Mouse (Mus musculus): ENCODE measurements around the gene Ptpra. TPM values are rescaled to one million over a fixed set of nuclear protein-coding genes. Genes with fewer than 3 reads are reported as not detected.
A peak's percentile ranks its signal among the peaks of the same experiment; 100 is the strongest.

The Ptpra gene
- 100 to 1,000 TPM; 221 to 237 TPM for total RNA-seq (2021)
- long read RNA-seq, experiment 1, full-length matches to known transcripts, result 126 of 317 reads
- long read RNA-seq, experiment 1, partial matches to known transcripts, result 11 of 317 reads
- long read RNA-seq, experiment 1, other reads (novel, unspliced or antisense), result 180 of 317 reads
- long read RNA-seq, experiment 2, full-length matches to known transcripts, result 89 of 232 reads
- long read RNA-seq, experiment 2, partial matches to known transcripts, result 10 of 232 reads
- long read RNA-seq, experiment 2, other reads (novel, unspliced or antisense), result 133 of 232 reads

DNA sequence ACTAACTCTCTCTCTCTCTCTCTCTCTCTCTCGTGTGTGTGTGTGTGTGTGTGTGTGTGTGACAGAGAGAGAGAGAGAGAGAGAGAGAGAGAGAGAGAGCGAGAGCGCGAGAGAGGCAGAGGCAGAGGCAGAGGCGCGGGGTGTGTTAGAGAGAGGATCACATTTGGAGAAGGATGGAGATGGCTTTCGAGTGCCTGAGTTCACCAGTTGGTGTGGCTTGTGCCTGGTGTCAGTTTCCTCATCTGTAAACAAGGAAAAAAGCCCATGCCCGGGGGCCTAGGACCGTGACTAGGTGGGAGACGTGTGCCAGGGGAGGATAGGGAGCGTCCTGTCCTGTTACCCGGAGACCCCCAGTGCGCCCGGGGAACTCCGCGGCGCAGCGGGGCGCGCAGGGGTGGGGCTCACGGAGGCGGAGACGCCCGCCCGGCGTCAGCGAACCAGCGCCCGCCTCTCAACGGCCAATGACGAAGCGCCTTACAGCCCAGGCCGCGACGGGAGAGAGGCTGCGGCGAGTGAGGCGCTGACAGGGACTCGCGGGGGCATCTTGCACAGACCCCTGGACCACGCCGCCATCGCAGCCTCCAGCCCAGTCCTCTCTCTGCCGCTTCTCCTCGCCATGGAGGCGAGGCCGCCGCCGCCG, at the start of gene Ptpra:
Ptpra (plus strand) TSS at position 485 of the 640 bp plus-strand sequence.
- DNase-seq (ENCODE audit: extremely low spot score in 1 of 2, low spot score in 2 of 2), result peak; percentile 89 to 93
- Histone ChIP-seq H3K27ac (peak within 1 kb of the TSS; percentile 91), H3K4me3 (peak within 1 kb of the TSS; percentile 84)
- no peak for TF ChIP-seq CTCF (IDR thresholded peaks at IDR 0.05)
- intact Hi-C loops (cut with DNase I), result loop anchor here (2.0 to 5.0 kb wide), 2 partner anchors 41 to 67 kb away; no protein-coding TSS in a partner anchor

- H3K27ac ChIP-seq, result no peak overlapping the region
- H3K4me3 ChIP-seq, result no peak overlapping the region
- DNase-seq (ENCODE audit: extremely low spot score in 1 of 2, low spot score in 2 of 2), result no peak
- intact Hi-C loops (cut with DNase I), result no loop called here
- TF ChIP-seq CTCF (IDR thresholded peaks at IDR 0.05), result no peak
Measured at GRCm38 (mm10) chr2:130401891-130402290, 48.2 kb upstream of the Ptpra start.

DNA sequence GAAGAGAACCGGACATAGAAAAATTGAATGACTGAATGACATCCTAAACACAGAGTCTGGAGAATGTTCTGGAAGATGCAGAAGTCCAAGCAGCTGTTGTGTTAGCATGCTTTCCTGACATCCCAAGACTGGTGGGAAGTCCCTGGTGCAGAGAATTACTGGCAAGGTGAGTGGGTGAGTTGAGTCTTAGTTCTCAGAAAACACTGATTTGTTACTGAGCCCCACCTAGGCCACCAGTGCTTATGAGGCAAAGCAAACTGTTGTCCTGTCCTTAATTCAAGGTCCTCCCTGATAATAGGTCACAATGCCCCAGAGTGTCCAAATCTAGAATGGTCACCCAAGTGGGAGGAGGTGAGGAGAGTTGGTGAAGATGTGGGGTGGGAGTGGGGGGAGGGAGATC, 45.1 kb upstream of the Ptpra start, which contains the start of the genes Gm28372 and 1700020A23Rik:
Gm28372 (plus strand) TSS at position 301 of the 400 bp plus-strand sequence.
1700020A23Rik (plus strand) TSS at position 321 of the 400 bp plus-strand sequence.
- DNase-seq (ENCODE audit: extremely low spot score in 1 of 2, low spot score in 2 of 2), result no peak
- no peak within 1 kb of the TSS for H3K27ac ChIP-seq
- intact Hi-C loops (cut with DNase I), result no loop called here
- no peak for TF ChIP-seq CTCF (IDR thresholded peaks at IDR 0.05)
- H3K4me3 ChIP-seq, result no peak within 1 kb of the TSS

- Histone ChIP-seq H3K27ac (no peak within 1 kb of the TSS), H3K4me3 (no peak within 1 kb of the TSS)
- no peak for TF ChIP-seq CTCF (IDR thresholded peaks at IDR 0.05)
- intact Hi-C loops (cut with DNase I), result no loop called here
- no peak for DNase-seq (ENCODE audit: extremely low spot score in 1 of 2, low spot score in 2 of 2)
Measured at GRCm38 (mm10) chr2:130406178-130406577, 43.9 kb upstream of the Ptpra start, which contains the start of gene Tmem239. TSS of gene Tmem239 (plus strand) at chr2:130406478.

DNA sequence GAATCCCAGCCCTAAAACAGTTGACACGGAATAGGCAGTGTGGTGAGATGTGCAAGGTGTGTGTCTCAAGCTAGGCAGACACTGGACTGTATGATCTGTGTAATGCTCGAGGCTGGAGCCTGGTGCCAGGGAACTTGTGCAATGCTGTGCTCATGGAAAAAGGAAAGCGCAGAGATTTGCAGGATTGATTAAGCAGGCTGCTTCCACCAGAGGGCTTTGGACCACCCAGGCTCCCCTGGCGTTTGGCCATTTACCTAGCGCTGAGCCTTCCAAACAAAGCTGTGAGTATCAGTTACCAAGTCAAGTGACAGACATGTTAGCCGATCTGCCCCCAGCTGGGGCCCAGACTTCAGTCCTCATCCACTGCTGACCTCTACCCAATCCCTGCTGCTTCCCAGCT, 41.9 kb upstream of the Ptpra start:
- Histone ChIP-seq H3K27ac (no peak overlapping the region), H3K4me3 (no peak overlapping the region)
- no peak for DNase-seq (ENCODE audit: extremely low spot score in 1 of 2, low spot score in 2 of 2)
- intact Hi-C loops (cut with DNase I), result no loop called here
- TF ChIP-seq CTCF (IDR thresholded peaks at IDR 0.05), result no peak

DNA sequence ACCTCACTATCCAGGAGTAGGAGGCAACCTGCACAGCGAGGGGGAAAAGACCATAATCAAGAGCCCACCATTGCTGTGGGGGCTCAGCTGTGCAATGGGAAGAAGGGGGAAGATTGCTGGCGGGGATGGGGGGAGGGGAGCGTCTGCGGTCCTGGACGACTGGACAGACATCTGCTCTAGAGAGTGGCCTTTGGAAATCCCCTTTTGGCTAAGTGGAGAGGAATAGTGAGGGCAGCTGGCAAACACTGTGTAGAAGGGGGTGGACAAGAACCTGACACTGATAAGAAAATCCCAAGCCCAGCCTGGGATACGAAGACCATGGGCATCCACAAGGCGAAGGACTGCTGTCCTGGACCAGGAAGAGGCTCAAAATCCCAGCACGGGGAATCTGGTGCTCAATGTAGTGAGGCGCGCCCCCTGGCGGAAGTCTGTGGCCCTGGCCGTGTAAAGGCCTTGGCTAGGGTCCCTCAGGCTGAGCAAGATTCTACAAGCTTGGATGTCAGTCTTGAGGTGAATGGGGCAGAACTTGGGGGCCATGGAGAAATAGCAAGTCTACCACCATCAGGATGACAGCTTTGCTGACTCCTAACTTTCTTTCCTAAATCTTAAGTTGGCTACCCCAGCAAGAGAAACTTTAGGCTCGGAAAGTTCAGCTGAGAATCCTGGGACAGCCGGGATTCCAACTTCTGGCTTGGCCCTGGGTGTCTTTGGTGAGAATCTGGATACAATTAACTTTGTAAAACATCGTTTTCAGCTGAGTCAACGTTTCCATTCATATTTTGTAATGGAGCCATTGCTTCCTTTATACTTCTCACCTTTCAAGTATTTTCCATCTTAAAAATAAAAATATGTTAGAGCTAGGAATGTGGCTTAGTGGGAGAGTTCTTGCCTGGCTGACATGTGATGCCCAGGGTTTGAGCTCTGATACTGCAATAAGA, 38.3 kb upstream of the Ptpra start:
- TF ChIP-seq CTCF (IDR thresholded peaks at IDR 0.05), result peak; percentile 96
- no peak overlapping the region for H3K27ac ChIP-seq
- intact Hi-C loops (cut with DNase I), result loop anchor here (1.0 kb wide), 1 partner anchor 121 kb away; no protein-coding TSS in a partner anchor
- DNase-seq (ENCODE audit: extremely low spot score in 1 of 2, low spot score in 2 of 2), result peak; percentile 69 to 81
- no peak overlapping the region for H3K4me3 ChIP-seq

DNA sequence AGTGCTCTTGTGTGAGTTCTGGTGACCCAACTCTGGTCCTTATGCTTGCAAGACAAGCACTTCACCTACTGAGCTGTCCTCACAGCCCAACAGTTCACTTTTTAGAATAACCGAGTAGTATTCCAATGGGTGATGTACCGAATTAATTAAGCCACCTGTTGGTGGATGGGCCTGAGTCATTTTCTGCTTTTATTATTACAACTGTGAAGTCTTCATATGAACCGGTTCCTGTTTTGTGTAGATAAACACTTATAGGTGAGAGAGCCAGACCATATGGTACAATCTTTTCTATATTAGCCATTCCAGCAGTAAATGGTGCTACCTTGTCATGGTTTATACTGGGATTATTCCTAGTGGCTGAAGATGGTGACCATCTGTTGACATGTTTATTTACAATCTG, 37.3 kb upstream of the Ptpra start:
- no peak for TF ChIP-seq CTCF (IDR thresholded peaks at IDR 0.05)
- intact Hi-C loops (cut with DNase I), result loop anchor here (1.0 kb wide), 1 partner anchor 121 kb away; no protein-coding TSS in a partner anchor
- no peak for DNase-seq (ENCODE audit: extremely low spot score in 1 of 2, low spot score in 2 of 2)

DNA sequence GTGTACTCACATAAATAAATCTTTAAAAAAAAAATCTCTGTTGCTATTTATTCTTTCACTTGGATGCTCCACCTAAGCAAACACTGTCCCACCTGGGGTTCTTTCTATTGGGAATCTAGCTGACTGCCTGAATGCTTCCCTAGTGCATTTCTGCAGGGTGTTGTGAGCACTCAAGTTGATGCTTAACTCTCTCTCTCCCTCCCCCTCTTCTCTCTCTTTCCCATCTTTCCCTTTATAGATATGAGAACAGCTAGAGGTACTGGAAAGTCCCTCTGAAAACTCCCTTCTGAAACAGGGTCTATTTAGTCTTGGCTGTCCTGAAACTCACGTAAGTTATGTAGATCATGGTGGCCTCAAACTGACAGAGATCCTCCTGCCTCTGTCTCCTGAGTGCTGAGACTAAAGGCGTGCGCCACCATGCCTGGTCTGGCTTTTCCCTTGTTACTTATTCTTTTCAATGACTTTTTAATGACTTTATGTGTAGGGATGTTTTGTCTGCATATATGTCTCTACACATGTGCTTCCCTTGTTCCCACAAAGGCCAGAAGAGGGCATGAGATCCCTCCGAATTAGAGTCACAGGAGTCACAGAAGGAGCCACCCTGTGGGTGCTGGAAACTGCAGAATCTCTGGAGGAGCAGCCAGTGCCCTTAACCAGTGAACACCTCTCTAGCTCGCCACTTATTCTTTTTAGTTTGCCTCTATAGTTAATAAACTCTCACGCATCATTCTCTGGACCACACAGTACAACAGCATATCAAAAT, 35.8 kb upstream of the Ptpra start:
- intact Hi-C loops (cut with DNase I), result no loop called here

More for the DNA sequence above, 37.3 kb upstream of the Ptpra start:
- Histone ChIP-seq H3K4me3 (no peak overlapping the region), H3K27ac (no peak overlapping the region)

DNA sequence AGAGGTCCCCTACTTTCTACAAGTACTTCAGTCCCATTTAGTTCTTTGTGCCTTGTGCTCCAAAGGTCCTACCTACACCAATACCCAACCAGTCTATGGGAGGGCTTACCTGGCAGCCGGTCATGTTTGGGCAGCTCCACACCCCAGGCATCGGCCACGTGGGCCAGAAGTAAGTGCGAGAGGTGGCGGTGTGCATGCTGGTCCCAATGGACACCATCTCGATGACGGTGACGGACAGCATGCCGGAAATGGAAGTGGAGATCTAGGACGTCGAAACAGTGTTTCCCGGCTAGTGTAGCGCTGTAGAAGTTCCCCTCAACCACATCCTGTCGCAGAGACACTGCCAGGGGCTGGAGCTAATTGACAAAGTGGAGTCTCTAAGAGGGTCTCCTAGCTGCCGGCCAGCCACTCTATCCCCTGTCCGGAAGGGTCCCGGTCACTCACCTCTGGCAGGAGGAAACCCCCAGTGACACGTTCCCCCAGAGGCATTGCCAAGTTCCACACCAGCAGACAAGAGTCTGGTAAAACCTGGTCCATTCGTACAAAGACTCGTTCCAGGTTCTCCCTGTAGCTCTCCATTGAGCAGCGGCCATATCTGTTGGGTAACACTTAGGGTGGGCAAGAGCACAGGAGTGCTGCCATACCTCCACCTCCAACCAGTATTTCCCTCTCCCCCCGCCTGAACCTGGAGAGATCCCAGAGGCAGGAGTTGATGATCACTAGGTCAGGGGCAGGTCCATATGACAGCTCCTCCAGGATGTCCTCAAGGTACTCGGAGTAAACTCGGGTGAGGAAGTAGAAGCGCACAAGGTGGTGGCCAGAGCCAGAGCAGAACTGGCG, 28.1 kb upstream of the Ptpra start:
- TF ChIP-seq CTCF (IDR thresholded peaks at IDR 0.05), result no peak
- H3K27ac ChIP-seq, result no peak overlapping the region
- no peak overlapping the region for H3K4me3 ChIP-seq
- DNase-seq (ENCODE audit: extremely low spot score in 1 of 2, low spot score in 2 of 2), result no peak
- intact Hi-C loops (cut with DNase I), result loop anchor here (5.0 kb wide), 1 partner anchor 485 kb away; the partner anchor contains the start of genes 4930402H24Rik and Atrn

More for the DNA sequence above, 35.8 kb upstream of the Ptpra start:
- TF ChIP-seq CTCF (IDR thresholded peaks at IDR 0.05), result no peak; the same call in 1 of the 2 replicates
- Histone ChIP-seq H3K4me3 (no peak overlapping the region), H3K27ac (no peak overlapping the region)
- no peak for DNase-seq (ENCODE audit: extremely low spot score in 1 of 2, low spot score in 2 of 2)

Measured in left cerebral cortex, adult 2 months (tissue).